Mouse (Mus musculus): ENCODE measurements around the gene Hoxd9.

DNA sequence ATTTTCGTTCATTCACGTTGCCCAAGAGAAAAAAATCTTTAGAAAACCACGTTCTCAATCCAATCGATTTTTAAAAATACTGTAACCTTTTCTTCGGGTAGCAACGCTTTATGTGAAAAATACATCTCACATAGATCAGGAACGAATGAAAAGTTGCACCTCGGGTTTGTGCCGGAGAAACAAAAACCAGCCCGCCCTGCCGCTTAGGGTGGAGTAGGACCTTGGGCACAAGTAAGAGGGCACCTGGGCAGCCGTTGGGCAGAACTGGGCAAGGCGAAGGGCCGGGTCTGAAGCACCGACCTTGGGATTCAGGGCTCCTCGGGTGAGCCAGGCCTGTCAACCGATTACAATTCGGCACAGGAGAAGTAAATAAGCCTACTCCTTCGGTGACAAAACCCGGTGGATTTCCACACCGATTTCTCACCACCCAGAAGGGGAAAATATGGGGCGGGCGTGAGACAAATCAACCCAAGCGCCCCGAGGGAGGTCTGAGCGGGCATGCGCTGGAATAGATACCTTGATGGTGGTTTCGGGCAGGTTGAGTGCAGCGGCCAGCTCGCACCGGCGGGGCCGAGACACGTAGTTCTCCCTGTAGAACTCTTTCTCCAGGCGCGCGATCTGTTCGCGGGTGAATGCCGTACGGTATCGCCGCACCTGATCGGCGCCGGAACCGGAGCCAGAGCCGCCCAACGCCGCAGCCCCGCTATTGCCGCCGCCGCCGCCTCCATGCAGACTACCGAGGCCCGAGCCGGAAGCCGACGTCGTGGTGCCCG, 40.1 kb upstream of the Hoxd9 start:
- TF ChIP-seq CTCF (conservative IDR thresholded peaks at IDR 0.05; ENCODE audit: insufficient read depth, insufficient read length, low read depth, low read length) (no peak), POLR2A (IDR thresholded peaks at IDR 0.05; ENCODE audit: low read depth, low read length) (no peak)

Measured in kidney, adult 2 months (tissue).